Mouse (Mus musculus): ENCODE data around the gene Gsta2. TPM values are rescaled to one million over a fixed set of nuclear protein-coding genes. Genes with fewer than 3 reads are reported as not detected.
"Not testable (repeated sequence)": the region's sequence is repeated elsewhere in the genome, so short reads cannot be mapped to it uniquely, and the experiment has no call there.

Gene Gsta2
- total RNA-seq (2022) = not detected

GRCm38 (mm10) chr9:78355611-78356010 lies at the start of gene Gsta2:
Gsta2 (minus strand) TSS chr9:78355788.
- DNase-seq (ENCODE audit: low spot score in 2 of 2) = no peak

- DNase-seq (ENCODE audit: low spot score in 2 of 2) = no peak
These were observed 46.0 kb upstream of the Gsta2 start for GRCm38 (mm10) chr9:78401596-78401995.

- DNase-seq (ENCODE audit: low spot score in 2 of 2) = no peak
These were observed 45.0 kb upstream of the Gsta2 start for GRCm38 (mm10) chr9:78400570-78400969.

GRCm38 (mm10) chr9:78396517-78396916 lies 40.9 kb upstream of the Gsta2 start:
- no peak for DNase-seq (ENCODE audit: low spot score in 2 of 2)

- DNase-seq (ENCODE audit: low spot score in 2 of 2) = peak in 1 of 2 experiments; percentile 4
These were observed 40.2 kb upstream of the Gsta2 start, which contains the start of gene Ddx43 for GRCm38 (mm10) chr9:78395630-78396351. Ddx43 (plus strand) TSS chr9:78395777.

GRCm38 (mm10) chr9:78395244-78395629 lies 39.6 kb upstream of the Gsta2 start:
- DNase-seq (ENCODE audit: low spot score in 2 of 2) = no peak

- no peak for DNase-seq (ENCODE audit: low spot score in 2 of 2)
These were observed 39.0 kb upstream of the Gsta2 start for GRCm38 (mm10) chr9:78394602-78395001.

- DNase-seq (ENCODE audit: low spot score in 2 of 2) = no peak
These were observed 38.2 kb upstream of the Gsta2 start for GRCm38 (mm10) chr9:78393741-78394140.

- DNase-seq (ENCODE audit: low spot score in 2 of 2) = no peak
These were observed 34.4 kb upstream of the Gsta2 start for GRCm38 (mm10) chr9:78389981-78390380.

GRCm38 (mm10) chr9:78386947-78387346 lies 31.4 kb upstream of the Gsta2 start:
- DNase-seq (ENCODE audit: low spot score in 2 of 2) = no peak

GRCm38 (mm10) chr9:78385893-78386292 lies 30.3 kb upstream of the Gsta2 start:
- DNase-seq (ENCODE audit: low spot score in 2 of 2) = no peak

GRCm38 (mm10) chr9:78378113-78378785 lies 22.7 kb upstream of the Gsta2 start, which contains the start of gene Ooep:
Ooep (minus strand) TSS chr9:78378725.
- no peak for DNase-seq (ENCODE audit: low spot score in 2 of 2)

- no peak for DNase-seq (ENCODE audit: low spot score in 2 of 2)
These were observed 22.0 kb upstream of the Gsta2 start for GRCm38 (mm10) chr9:78377546-78377945.

- no peak for DNase-seq (ENCODE audit: low spot score in 2 of 2)
These were observed 19.9 kb upstream of the Gsta2 start for GRCm38 (mm10) chr9:78375486-78375885.

GRCm38 (mm10) chr9:78374885-78375389 lies 19.3 kb upstream of the Gsta2 start:
- no peak for DNase-seq (ENCODE audit: low spot score in 2 of 2)

- no peak for DNase-seq (ENCODE audit: low spot score in 2 of 2)
These were observed 18.8 kb upstream of the Gsta2 start for GRCm38 (mm10) chr9:78374397-78374796.

- DNase-seq (ENCODE audit: low spot score in 2 of 2) = no peak
These were observed 17.4 kb upstream of the Gsta2 start for GRCm38 (mm10) chr9:78372827-78373504.

GRCm38 (mm10) chr9:78371441-78371840 lies 15.9 kb upstream of the Gsta2 start:
- no peak for DNase-seq (ENCODE audit: low spot score in 2 of 2)

GRCm38 (mm10) chr9:78369786-78370185 lies 14.2 kb upstream of the Gsta2 start:
- no peak for DNase-seq (ENCODE audit: low spot score in 2 of 2)

GRCm38 (mm10) chr9:78369349-78369748 lies 13.8 kb upstream of the Gsta2 start:
- no peak for DNase-seq (ENCODE audit: low spot score in 2 of 2)

- no peak for DNase-seq (ENCODE audit: low spot score in 2 of 2)
These were observed 13.2 kb upstream of the Gsta2 start for GRCm38 (mm10) chr9:78368671-78369293.

GRCm38 (mm10) chr9:78367959-78368358 lies 12.4 kb upstream of the Gsta2 start, which contains the start of gene Dppa5a:
Dppa5a (minus strand) TSS chr9:78368177.
- not testable (repeated sequence) for DNase-seq (ENCODE audit: low spot score in 2 of 2)
